Mouse (Mus musculus): ENCODE results near the gene Ngfr.

- TF ChIP-seq CTCF (IDR thresholded peaks at IDR 0.05; ENCODE audit: low read depth, low read length) (no peak), POLR2A (IDR thresholded peaks at IDR 0.05; ENCODE audit: insufficient read depth, low read length) (no peak), EP300 (IDR thresholded peaks at IDR 0.05; ENCODE audit: insufficient read depth, low read depth, low read length) (no peak)
Observed at GRCm38 (mm10) chr11:95538378-95539104, 49.0 kb downstream of the Ngfr start.

All from ES-Bruce4 (cell line).